Mouse (Mus musculus) erythroblast, embryonic 14.5 days (primary cell): ENCODE results near the gene Fbxl21.

Experiments
- GATA1 ChIP-seq: IDR thresholded peaks from 2 replicates; pipeline ENCODE4 v1.6.1; 2012; ENCODE audit warnings: low read length, inconsistent platforms, mixed read lengths
- TAL1 ChIP-seq: IDR thresholded peaks from 3 replicates; pipeline ENCODE4 v1.6.1; 2012; ENCODE audit warnings: low read length, inconsistent platforms, mixed read lengths

DNA sequence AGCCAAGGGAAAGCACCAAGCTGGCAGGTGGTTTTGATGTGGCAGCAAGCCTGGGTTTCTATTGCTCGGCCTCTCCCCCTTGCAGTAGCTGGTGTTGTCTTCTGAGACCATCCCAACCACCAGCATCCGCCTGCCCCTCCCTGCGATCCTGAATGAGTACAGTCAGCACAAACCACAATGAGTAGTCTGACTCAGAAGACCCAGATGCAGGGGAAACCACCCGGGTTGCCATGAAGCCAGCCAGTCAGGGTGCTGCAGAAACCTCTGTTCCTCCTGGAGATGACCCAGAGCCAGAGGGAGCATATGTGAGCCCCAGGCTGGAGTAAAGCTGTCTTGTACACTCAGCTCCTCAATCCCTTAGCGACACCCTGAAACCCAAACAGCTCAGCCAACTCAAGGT, 45.5 kb upstream of the Fbxl21 start:
- TF ChIP-seq GATA1 (no peak), TAL1 (no peak)
